Mouse (Mus musculus): ENCODE data around the gene Arl15.

- TF ChIP-seq CTCF (IDR thresholded peaks at IDR 0.05) (no peak), EP300 (IDR thresholded peaks at IDR 0.05) (no peak)
Measured at GRCm38 (mm10) chr13:114109845-114110244, 315.5 kb downstream of the Arl15 start.
